Mouse (Mus musculus): Measurements from ENCODE around the gene Adora3. TPM values are rescaled to one million over a fixed set of nuclear protein-coding genes. Genes with fewer than 3 reads are reported as not detected.

Gene Adora3
- polyA plus RNA-seq, 1 experiment from 2014 or later = 0.27 TPM

DNA sequence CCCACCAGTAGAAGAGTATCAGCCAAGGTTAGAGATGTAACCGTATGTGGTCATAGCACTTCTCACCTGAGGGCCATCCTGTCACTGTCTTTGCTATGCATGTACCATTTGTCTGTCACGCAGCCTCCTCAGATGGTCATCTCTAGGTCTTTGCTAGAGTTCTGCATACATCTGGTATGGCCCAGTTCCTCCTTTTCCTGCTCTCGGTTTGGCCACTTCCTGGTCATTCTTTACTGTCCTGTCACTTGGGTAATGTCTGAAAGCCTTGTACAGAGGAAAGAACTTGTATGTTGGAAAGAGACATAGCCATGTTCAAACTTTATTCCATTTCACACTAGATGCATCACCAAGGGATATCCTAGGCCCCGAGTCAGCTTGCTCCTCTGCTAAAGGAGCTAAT is 30.8 kb upstream of the Adora3 start:
- ATAC-seq (ENCODE audit: low FRiP score) = no peak
- H3K27ac ChIP-seq = no peak overlapping the region
- no peak overlapping the region for H3K9ac ChIP-seq
- no peaks in the 10 kb centered on the region for H3K36me3 ChIP-seq (replicated peaks; ENCODE audit: control insufficient read depth, insufficient read depth)
- no peak overlapping the region for H3K4me2 ChIP-seq (replicated peaks)
- no peak for DNase-seq (ENCODE audit: low spot score)
- H3K27me3 ChIP-seq (ENCODE audit: control insufficient read depth, insufficient read depth, low read length) = no peaks in the 10 kb centered on the region
- H3K9me3 ChIP-seq (ENCODE audit: control insufficient read depth, low read length) = no peaks in the 10 kb centered on the region
- no peak overlapping the region for H3K4me3 ChIP-seq (replicated peaks; ENCODE audit: low read length)
- H3K4me1 ChIP-seq (replicated peaks; ENCODE audit: control insufficient read depth, insufficient read depth, low read length) = no peaks in the 10 kb centered on the region
- 90% methylated on average over 4 of the region's 4 CpGs for WGBS

DNA sequence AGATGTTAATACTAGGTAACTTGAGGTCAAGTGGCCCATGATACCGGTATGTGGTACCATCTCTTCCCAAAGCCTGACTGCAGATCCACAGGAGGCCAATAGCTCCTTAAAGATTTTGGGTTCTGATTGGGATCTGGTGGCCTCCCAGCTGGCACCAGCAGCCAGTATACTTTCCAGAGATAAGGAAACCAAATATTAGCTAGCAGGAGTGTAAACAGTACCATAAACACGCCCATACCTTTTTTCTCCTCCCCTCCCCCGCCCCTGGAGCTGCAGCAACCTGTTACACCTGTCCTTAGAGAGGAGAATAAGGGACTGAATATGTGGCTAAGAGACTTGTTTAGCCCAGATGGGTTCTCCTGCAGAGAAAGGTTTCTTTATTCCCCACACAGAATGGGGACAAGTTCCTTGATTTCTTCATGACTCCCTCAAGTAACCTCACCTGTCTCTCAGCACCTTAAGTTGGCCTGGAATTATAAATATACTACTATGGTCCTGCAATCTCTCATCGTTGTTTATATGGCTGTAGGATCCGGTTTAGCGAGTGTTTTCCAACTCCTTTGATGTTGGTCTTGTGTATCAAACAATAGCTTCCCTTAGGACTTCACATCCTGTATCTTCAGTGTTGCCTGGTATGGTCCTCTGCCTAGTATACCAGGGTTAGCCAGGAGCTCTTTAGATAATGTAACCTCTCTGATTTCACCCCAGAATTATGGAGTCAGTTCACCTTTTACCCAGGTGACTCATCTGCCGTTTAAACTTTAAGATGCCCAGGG is 24.2 kb upstream of the Adora3 start:
- H3K27me3 ChIP-seq (ENCODE audit: control insufficient read depth, insufficient read depth, low read length) = no peaks in the 10 kb centered on the region
- no peaks in the 10 kb centered on the region for H3K9me3 ChIP-seq (ENCODE audit: control insufficient read depth, low read length)
- no peak overlapping the region for H3K4me2 ChIP-seq (replicated peaks)
- no peaks in the 10 kb centered on the region for H3K36me3 ChIP-seq (replicated peaks; ENCODE audit: control insufficient read depth, insufficient read depth)
- H3K4me1 ChIP-seq (replicated peaks; ENCODE audit: control insufficient read depth, insufficient read depth, low read length) = no peaks in the 10 kb centered on the region
- ATAC-seq (ENCODE audit: low FRiP score) (no peak), DNase-seq (ENCODE audit: low spot score) (no peak)
- WGBS = 74% methylated on average over 7 of the region's 7 CpGs
- H3K9ac ChIP-seq = no peak overlapping the region
- no peak overlapping the region for H3K4me3 ChIP-seq (replicated peaks; ENCODE audit: low read length)
- H3K27ac ChIP-seq = no peak overlapping the region

DNA sequence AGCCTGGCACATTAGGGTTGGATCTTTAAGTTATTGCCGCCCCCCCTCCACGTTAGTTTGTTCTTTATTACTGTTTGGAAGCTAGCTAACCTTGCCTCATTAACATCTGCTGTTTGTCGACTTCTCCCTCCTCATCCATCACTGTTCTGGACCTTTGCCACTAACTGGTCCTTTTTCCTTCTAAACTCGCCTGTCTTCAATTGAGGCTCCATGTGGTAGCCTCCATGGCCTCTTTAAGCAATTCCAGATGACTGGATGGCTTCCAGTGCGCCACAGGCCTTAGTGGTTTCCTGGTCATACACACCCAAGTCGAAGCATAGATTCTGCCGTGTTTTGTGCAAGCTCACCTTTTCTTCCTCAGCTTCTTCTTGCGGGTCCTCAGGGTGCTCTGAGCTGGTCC is 16.9 kb upstream of the Adora3 start:
- Histone ChIP-seq H3K4me1 (replicated peaks; ENCODE audit: control insufficient read depth, insufficient read depth, low read length) (no peaks in the 10 kb centered on the region), H3K27me3 (ENCODE audit: control insufficient read depth, insufficient read depth, low read length) (no peaks in the 10 kb centered on the region), H3K4me3 (replicated peaks; ENCODE audit: low read length) (no peak overlapping the region), H3K27ac (no peak overlapping the region), H3K36me3 (replicated peaks; ENCODE audit: control insufficient read depth, insufficient read depth) (no peaks in the 10 kb centered on the region), H3K4me2 (replicated peaks) (no peak overlapping the region), H3K9me3 (ENCODE audit: control insufficient read depth, low read length) (no peaks in the 10 kb centered on the region), H3K9ac (no peak overlapping the region)
- ATAC-seq (ENCODE audit: low FRiP score) = no peak
- WGBS = 75% methylated on average over 8 of the region's 8 CpGs
- no peak for DNase-seq (ENCODE audit: low spot score)

DNA sequence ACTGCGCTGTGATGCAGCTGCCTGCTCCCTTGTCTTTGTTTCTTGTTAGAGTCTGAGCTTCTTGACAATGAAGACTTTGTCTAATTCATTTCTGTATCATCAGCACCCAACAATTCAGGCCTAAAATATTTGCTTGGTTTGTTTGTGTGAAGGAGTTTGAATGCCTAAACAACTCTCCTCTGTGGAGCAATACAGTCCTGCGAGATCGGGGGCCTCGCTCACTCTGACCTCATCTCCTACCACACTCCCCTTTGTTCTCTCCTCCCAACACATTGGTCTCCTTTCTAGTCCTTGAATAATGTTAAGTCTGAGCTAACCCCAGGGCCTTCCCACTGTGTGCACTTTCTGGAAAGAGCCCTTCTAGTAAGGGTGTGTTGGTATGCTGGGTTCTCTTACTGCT is 15.9 kb upstream of the Adora3 start:
- no peak overlapping the region for H3K27ac ChIP-seq
- H3K36me3 ChIP-seq (replicated peaks; ENCODE audit: control insufficient read depth, insufficient read depth) = no peaks in the 10 kb centered on the region
- DNase-seq (ENCODE audit: low spot score) (no peak), ATAC-seq (ENCODE audit: low FRiP score) (no peak)
- WGBS = 79% methylated on average over 4 of the region's 4 CpGs
- H3K9me3 ChIP-seq (ENCODE audit: control insufficient read depth, low read length) = no peaks in the 10 kb centered on the region
- no peak overlapping the region for H3K4me2 ChIP-seq (replicated peaks)
- no peaks in the 10 kb centered on the region for H3K4me1 ChIP-seq (replicated peaks; ENCODE audit: control insufficient read depth, insufficient read depth, low read length)
- H3K27me3 ChIP-seq (ENCODE audit: control insufficient read depth, insufficient read depth, low read length) = no peaks in the 10 kb centered on the region
- no peak overlapping the region for H3K4me3 ChIP-seq (replicated peaks; ENCODE audit: low read length)
- no peak overlapping the region for H3K9ac ChIP-seq

DNA sequence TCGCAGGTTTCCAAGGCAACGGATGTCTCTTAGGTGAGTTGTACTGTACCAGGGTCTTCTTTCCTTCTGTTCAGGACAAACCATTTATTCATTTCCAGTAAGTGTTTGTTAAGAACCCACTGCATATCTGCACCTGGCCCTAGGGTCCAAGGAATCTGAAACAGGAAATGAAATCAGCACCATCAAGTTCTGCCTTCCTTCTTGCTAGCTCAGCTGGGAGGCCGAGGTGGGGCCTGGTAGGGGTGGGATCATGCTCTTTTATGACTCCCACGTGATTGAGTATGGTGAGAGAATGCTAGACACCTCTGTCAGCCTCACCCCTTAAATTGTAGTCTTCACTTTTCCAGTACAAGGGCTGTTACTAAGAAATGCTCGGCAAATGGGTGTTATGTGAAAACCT is 13.1 kb upstream of the Adora3 start:
- Histone ChIP-seq H3K27me3 (ENCODE audit: control insufficient read depth, insufficient read depth, low read length) (no peaks in the 10 kb centered on the region), H3K27ac (no peak overlapping the region), H3K36me3 (replicated peaks; ENCODE audit: control insufficient read depth, insufficient read depth) (no peaks in the 10 kb centered on the region), H3K9ac (no peak overlapping the region), H3K4me2 (replicated peaks) (no peak overlapping the region), H3K9me3 (ENCODE audit: control insufficient read depth, low read length) (no peaks in the 10 kb centered on the region), H3K4me3 (replicated peaks; ENCODE audit: low read length) (no peak overlapping the region), H3K4me1 (replicated peaks; ENCODE audit: control insufficient read depth, insufficient read depth, low read length) (no peaks in the 10 kb centered on the region)
- 76% methylated on average over 5 of the region's 5 CpGs for WGBS
- DNase-seq (ENCODE audit: low spot score) (no peak), ATAC-seq (ENCODE audit: low FRiP score) (no peak)

DNA sequence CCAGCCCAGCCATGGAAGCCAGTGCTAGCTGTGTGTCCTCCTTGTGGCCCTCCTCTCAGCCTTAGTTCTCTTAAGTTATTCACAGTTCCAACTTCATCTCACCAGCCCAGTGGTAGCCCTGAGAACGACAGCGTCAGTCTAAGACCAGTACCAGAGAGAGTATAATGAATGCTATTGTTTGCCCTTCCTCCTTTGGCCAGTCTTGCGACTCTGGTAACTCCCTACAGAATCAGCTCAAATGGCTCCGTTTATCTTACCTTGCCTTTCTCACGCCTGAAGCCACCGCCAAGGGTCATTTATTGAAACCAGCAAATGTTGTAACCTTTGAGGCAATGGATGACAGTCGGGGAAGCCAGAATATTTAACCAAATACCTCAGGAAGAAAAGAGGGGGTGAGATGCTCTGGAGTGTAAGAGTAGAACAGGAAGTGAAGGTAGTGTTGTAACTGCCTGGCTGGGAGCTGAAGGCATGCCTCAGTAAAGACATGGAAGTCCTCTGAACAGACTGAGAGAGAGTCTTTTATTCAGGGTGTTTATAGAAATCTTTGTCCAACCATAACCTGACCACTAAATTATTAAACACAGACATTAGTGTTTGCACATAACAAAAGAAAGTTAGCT is 8.8 kb upstream of the Adora3 start:
- H3K9ac ChIP-seq = no peak overlapping the region
- no peaks in the 10 kb centered on the region for H3K27me3 ChIP-seq (ENCODE audit: control insufficient read depth, insufficient read depth, low read length)
- H3K27ac ChIP-seq = no peak overlapping the region
- ATAC-seq (ENCODE audit: low FRiP score) (no peak), DNase-seq (ENCODE audit: low spot score) (no peak)
- H3K4me3 ChIP-seq (replicated peaks; ENCODE audit: low read length) = no peak overlapping the region
- no peaks in the 10 kb centered on the region for H3K4me1 ChIP-seq (replicated peaks; ENCODE audit: control insufficient read depth, insufficient read depth, low read length)
- WGBS = 44% methylated on average over 7 of the region's 7 CpGs
- H3K36me3 ChIP-seq (replicated peaks; ENCODE audit: control insufficient read depth, insufficient read depth) = no peaks in the 10 kb centered on the region
- no peak overlapping the region for H3K4me2 ChIP-seq (replicated peaks)
- no peaks in the 10 kb centered on the region for H3K9me3 ChIP-seq (ENCODE audit: control insufficient read depth, low read length)

DNA sequence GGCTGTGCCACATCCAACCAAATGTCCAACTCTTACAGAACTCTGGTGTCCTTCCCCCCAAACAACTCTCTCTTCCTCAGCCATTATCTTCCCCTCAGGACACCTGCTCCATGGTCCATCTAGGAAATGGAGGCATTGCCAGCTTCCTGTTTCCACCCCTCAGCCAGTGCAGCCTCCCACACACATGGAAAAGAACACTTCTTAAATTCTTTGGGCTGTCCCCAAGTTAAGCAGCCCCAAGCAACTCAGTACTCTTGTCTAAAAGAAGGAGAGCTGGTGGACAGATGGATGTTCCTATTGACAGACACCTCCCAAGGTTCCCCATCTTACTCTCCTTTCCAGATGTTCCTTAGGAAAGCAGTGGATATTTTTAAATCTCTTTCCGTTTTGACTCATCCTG is 6.5 kb upstream of the Adora3 start:
- Histone ChIP-seq H3K27me3 (ENCODE audit: control insufficient read depth, insufficient read depth, low read length) (no peaks in the 10 kb centered on the region), H3K27ac (no peak overlapping the region), H3K9me3 (ENCODE audit: control insufficient read depth, low read length) (no peaks in the 10 kb centered on the region), H3K4me2 (replicated peaks) (no peak overlapping the region), H3K4me1 (replicated peaks; ENCODE audit: control insufficient read depth, insufficient read depth, low read length) (no peaks in the 10 kb centered on the region), H3K4me3 (replicated peaks; ENCODE audit: low read length) (no peak overlapping the region), H3K9ac (no peak overlapping the region), H3K36me3 (replicated peaks; ENCODE audit: control insufficient read depth, insufficient read depth) (no peaks in the 10 kb centered on the region)
- DNase-seq (ENCODE audit: low spot score) = no peak
- ATAC-seq (ENCODE audit: low FRiP score) = no peak
- WGBS = 81% methylated on average over 1 of the region's 1 CpGs

DNA sequence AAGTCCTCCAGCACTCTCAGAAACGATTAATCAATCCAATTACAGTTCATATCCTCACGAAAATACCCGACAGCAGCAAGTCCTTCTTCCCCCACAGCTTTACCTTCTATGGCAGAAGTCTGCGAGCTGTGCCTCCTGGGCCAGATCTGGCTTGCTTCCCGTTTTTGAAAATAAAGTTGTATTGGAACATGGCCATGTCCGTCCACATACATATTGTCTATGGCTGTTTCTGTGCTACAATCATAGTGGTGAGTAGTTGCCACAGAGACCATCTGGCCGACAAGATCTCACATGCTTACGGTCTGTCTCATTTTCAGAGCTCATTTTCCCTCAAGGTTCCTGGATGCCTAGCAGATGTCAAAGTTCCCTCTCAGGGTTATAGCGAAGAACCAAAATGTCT is 5.5 kb upstream of the Adora3 start:
- no peaks in the 10 kb centered on the region for H3K4me1 ChIP-seq (replicated peaks; ENCODE audit: control insufficient read depth, insufficient read depth, low read length)
- no peak overlapping the region for H3K4me3 ChIP-seq (replicated peaks; ENCODE audit: low read length)
- 71% methylated on average over 9 of the region's 9 CpGs for WGBS
- H3K36me3 ChIP-seq (replicated peaks; ENCODE audit: control insufficient read depth, insufficient read depth) = no peaks in the 10 kb centered on the region
- no peaks in the 10 kb centered on the region for H3K9me3 ChIP-seq (ENCODE audit: control insufficient read depth, low read length)
- no peak overlapping the region for H3K27ac ChIP-seq
- no peaks in the 10 kb centered on the region for H3K27me3 ChIP-seq (ENCODE audit: control insufficient read depth, insufficient read depth, low read length)
- H3K4me2 ChIP-seq (replicated peaks) = no peak overlapping the region
- H3K9ac ChIP-seq = no peak overlapping the region
- no peak for ATAC-seq (ENCODE audit: low FRiP score)
- DNase-seq (ENCODE audit: low spot score) = no peak

DNA sequence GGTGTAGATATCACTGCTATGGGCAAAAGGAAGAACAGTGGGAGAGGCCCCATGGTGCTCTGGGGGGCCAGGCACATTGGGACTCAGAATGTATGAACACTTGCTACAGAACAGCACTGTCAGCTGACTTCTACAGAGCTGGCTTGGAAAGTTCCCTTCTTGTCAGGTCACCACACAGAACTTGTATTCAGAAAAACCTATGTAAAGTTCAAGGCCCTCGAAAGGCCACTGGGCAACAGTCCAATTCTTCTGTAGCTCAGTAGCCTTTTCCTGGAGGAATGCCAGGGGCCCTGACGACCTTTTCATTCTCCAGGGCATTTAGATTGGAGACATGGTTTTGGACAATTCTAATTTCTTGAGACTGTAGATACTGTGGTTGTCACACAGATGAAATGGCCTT is 2.5 kb upstream of the Adora3 start:
- 51% methylated on average over 2 of the region's 2 CpGs for WGBS
- H3K4me1 ChIP-seq (replicated peaks; ENCODE audit: control insufficient read depth, insufficient read depth, low read length) = no peaks in the 10 kb centered on the region; the same call in 1 of the 2 replicates
- H3K4me2 ChIP-seq (replicated peaks) = no peak overlapping the region
- ATAC-seq (ENCODE audit: low FRiP score) = no peak
- no peak overlapping the region for H3K4me3 ChIP-seq (replicated peaks; ENCODE audit: low read length)
- no peaks in the 10 kb centered on the region for H3K36me3 ChIP-seq (replicated peaks; ENCODE audit: control insufficient read depth, insufficient read depth)
- no peaks in the 10 kb centered on the region for H3K9me3 ChIP-seq (ENCODE audit: control insufficient read depth, low read length)
- peak; percentile 41 for DNase-seq (ENCODE audit: low spot score)
- no peak overlapping the region for H3K9ac ChIP-seq
- H3K27me3 ChIP-seq (ENCODE audit: control insufficient read depth, insufficient read depth, low read length) = no peaks in the 10 kb centered on the region
- H3K27ac ChIP-seq = no peak overlapping the region

Measured in hindbrain, embryonic 14.5 days (tissue).